Mouse (Mus musculus): ENCODE measurements around the gene 9530053A07Rik. TPM values are rescaled to one million over a fixed set of nuclear protein-coding genes. Genes with fewer than 3 reads are reported as not detected.
"Not testable (repeated sequence)": the region's sequence is repeated elsewhere in the genome, so short reads cannot be mapped to it uniquely, and the experiment has no call there.

9530053A07Rik gene
- total RNA-seq (2021) (not detected), polyA plus RNA-seq (2012; rRNA removed) (0.01 TPM in 1 of 2 replicates, not detected in the other)
- long read RNA-seq = 0 reads

DNA sequence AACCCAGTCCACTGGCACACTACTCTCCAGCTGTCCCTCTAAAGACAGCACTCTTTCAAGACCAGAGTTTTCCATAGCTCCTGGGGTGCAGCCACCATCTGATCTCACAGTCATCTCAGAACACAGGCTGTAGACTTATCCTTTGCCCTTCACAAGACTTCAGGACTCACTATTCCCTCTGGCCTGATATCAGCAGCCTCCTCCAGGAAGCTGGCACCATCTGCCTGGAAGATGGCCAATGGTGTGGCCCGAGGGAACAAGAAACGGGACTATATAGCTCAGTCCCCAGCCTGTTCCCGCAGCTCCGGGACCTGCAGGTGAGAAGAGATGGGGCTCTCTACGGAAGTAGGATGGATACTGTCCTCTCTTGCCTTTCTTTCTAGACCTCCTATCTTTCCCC is at the start of gene 9530053A07Rik:
TSS of gene 9530053A07Rik (plus strand) at position 301 of the 400 bp plus-strand sequence.
- DNase-seq = no peak

DNA sequence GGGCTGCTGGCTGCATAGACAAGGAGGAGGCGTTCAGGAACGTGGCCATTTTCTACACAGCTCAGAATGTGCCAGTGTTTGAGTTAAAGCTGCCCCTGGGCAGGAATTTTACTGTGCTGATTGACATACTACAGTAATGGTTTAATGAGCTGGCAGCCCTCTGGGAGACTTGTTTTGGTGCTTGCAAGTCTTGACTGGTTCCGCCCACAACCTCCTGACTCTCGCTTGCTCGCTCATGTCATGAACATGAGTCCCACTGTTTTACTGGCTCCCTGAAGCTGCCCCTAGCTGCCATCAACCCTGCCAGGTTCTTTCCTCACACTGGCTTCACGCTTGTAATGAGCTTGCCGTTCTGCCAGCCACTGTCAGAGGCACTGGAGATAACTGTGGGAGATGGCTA is 45.1 kb upstream of the 9530053A07Rik start:
- no peak for DNase-seq

DNA sequence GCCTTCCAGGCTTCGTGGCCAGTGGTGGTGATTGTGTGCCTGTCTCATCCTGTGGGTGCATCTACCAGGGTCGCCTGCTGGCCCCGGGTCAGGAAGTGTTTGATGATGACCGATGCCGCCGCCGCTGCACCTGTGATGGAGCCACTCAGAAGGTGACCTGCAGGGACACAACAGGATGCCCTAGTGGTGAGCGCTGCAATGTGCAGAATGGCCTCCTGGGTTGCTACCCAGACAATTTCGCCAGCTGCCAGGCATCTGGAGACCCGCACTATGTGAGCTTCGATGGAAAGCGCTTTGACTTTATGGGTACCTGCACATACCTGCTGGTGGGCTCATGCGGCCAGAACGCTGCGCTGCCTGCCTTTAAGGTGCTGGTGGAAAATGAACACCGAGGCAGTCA is 43.0 kb upstream of the 9530053A07Rik start:
- DNase-seq = no peak

DNA sequence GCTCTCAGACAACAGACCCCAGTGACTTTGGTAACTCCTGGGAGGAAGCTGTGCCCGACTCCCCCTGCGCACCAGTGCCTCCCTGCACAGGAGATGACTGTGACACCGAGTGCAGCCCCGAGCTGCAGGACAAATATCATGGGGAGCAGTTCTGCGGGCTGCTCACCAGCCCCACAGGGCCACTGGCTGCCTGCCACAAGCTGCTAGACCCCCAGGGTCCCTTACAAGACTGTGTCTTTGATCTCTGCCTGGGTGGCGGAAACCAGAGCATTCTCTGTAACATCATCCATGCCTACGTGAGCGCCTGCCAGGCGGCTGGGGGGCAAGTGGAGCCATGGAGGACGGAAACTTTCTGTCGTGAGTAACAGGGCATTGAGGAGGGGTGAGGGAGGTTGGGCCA is 35.7 kb upstream of the 9530053A07Rik start:
- DNase-seq = no peak

DNA sequence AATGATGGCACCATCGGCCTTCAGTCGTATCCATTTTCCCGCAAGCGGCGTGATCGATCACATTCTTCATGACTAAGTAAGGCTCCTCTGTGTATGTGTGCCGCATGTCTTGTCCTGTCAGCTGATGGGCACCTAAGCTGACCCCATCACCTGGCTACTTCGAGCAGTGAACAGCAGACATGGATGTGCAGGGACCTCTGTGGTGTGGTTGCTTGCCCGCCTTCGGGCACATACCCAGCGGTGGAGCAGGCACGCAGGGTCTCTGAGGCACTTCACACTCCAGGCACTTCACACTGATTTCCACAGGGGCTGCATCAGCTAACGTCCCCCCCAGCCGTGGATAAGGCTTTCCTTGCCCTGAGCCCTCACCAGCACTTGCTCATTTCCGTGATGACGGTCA is 30.2 kb upstream of the 9530053A07Rik start:
- DNase-seq = no peak

DNA sequence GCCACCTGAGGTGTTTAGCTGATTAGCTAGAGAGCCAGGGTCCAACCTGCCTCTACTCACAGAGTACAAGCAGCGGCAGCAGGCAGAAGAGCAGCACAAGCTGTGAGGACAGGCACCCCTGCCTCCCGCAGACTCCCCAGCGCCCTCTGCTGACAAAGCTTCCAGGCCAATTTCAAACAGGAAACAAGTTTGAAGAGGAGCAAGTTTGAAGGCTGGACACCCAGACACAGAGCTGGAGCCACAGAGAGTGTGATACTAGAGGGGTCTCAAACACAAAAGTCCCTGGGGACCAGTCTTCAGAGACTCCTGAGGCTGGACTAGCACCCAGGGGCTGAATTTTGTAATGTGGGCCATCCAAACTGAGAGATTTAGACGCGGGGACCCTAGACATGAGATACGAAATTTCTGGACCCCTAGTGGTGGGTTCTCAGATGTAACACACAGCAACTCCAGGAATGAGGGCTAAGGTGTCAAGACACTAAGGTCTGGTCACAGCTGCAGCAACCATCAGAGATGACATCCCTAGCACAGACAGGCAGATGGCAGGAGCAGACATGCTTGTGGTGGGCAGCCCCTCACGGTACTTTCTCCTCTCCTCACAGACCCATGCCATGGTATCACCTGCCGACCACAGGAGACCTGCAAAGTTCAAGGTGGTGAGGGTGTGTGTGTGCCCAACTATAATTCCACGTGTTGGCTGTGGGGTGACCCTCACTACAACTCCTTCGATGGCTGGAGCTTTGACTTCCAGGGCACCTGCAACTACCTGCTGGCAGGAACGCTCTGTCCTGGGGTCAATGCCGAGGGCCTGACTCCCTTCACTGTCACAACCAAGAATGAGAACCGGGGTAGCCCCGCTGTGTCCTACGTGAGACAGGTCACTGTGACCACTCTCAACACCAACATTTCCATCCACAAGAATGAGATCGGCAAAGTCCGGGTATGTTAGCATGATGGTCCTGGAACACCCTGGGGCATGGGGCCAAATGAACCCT is 28.4 kb upstream of the 9530053A07Rik start:
- DNase-seq = peak; percentile 13

DNA sequence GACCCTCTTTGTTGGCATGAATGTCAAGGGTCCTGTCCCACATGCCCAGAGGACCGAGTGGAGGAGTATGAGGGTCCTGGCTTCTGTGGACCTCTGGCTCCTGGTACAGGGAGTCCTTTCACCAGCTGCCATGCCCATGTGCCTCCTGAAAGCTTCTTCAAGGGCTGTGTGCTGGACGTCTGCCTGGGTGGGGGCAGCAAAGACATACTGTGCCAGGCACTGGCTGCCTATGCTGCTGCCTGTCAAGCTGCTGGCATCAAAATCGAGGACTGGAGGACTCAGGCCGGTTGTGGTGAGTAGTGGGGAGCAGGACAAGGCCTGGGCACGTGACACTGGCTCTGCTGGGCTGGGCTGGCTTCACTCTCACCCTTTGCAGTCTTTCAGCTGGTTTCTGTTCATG is 26.3 kb upstream of the 9530053A07Rik start:
- DNase-seq = not testable (repeated sequence)

DNA sequence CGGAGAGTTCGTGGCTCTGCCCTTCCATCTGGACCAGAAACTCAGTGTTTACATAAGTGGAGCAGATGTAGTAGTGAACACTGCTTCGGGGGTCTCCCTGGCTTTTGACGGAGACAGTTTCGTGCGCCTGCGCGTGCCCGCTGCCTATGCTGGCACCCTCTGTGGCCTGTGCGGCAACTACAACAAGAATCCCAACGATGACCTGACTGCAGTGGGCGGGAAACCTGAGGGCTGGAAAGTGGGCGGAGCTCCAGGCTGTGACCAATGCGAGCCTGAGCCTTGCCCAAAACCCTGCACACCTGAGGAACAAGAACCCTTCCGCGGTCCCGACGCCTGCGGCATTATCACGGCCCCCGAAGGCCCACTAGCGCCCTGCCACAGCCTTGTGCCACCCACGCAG is 24.6 kb upstream of the 9530053A07Rik start:
- DNase-seq = no peak

DNA sequence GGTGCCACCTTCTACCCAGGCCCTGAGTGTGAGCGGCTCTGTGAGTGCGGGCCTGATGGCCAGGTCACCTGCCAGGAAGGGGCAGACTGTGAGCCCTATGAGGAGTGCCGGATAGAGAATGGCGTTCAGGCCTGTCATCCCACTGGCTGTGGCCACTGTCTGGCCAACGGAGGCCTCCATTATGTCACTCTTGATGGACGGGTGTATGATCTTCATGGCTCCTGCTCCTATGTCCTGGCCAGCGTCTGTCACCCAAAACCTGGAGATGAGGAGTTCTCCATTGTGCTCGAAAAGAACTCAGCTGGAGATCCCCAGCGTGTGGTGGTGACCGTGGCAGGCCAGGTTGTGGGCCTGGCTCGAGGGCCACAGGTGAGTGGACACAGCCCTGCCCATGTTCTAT is 23.0 kb upstream of the 9530053A07Rik start:
- no peak for DNase-seq

DNA sequence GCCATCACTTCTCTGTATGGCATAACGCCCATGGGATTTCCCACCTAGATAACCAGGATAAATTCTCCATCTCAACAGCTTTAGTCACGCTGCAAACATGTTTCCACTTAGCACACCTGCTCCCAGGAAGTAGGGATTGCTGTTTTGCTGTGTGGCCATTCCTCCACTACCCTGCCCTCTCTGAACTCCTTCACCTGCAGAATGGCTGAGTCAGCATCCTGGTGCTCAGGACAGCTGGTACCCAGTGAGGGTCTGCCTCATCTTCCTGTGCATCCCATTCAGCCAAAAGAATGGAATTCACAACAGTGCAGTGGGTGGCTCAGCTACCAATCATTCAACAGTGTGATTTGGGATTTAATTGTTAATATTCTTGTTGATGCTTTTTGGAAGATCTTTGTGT is 14.6 kb upstream of the 9530053A07Rik start:
- no peak for DNase-seq

DNA sequence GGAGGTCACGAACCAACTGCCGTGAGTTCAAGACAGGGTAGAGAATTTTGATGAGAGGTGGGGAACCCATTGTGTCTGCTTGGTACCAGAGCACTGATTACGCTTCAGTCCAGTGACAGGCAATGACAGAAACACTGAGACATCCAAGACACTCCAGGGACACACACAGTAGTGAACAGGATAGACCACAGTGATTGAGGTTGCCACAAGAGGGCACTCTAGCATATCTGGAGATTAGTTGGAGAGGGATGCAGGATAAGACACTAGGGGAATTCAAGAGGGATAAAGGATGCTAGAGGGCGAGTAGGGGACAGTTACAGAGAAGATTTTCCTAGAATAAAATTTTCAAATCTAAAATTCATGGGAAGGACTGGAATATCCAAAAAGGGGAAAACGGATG is 8.3 kb downstream of the 9530053A07Rik start:
- DNase-seq = peak; percentile 19

DNA sequence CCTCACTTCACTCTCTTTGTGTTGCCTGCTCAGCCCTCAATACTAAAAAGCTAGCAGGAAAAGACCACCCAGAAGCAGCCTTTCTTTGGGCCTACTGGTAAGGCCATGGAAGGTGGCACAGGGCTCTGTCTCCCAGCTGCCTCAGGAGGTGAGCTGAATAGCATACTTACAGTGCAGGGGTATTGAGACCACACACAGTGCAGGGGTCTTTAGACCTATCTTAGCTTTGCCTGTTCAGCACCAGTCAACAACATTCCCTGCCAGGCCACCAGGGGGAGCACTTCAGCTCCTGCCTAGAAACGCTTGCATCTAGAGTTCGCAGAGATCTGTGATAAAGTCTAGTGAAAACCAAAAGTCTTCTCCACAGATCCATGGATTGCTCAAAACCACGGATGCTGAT is 19.0 kb downstream of the 9530053A07Rik start:
- DNase-seq = peak; percentile 66

DNA sequence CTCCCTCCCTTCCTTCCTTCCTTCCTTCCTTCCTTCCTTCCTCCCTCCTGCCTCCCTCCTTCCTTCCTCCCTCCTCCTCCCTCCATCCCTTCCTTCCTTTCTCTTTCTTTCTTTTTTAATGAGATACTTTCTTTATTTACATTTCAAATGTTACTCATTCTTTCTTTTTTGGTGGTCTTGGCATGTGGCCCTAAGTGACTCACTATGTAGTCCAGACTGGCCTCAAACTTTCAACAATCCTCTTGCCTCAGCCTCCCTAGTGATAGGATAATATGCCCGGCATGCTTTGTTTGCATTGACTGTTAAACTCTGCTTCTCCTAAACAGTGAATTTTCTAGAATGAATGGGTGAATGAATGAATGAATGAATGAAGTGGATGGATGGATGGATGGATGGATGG is 20.6 kb downstream of the 9530053A07Rik start:
- DNase-seq = no peak

DNA sequence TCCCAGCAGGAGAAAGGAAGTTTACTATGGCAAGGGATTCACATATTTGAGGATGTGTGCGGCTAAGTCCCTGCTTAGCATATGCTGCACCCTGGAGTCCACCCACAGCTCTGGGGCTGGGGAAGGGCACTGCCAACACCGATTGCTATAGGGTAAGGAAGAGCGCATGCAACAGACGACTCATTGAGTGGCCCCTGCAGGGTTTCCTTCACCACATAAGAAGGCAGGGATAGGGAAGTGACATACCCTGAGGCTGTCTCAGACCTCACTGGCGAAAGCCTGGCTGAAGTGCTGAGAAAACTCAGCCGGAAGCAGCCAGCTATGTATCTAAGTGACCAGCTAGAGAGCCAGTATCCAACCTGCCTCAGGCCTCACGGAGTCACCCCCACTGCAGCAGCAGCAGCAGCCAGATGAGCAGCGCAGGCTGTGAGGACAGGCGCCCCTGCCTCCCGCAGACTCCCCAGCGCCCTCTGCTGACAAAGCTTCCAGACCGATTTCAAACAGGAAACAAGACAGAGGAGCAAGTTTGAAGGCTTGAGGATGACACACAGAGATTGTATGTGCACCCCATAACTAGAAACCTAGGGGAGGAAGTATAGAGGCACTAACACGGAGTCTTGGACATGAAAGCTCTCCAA is 22.4 kb downstream of the 9530053A07Rik start:
- DNase-seq = peak; percentile 41

DNA sequence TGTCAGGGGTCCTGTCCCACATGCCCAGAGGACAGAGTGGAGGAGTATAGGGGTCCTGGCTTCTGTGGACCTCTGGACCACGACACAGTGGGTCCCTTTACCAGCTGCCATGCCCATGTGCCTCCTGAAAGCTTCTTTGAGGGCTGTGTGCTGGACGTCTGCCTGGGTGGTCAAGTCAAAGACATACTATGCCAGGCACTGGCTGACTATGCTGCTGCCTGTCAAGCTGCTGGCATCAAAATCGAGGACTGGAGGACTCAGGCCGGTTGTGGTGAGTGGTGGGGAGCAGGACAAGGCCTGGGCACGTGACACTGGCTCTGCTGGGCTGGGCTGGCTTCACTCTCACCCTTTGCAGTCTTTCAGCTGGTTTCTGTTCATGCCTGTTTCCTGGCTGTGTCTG is 24.3 kb downstream of the 9530053A07Rik start:
- not testable (repeated sequence) for DNase-seq

DNA sequence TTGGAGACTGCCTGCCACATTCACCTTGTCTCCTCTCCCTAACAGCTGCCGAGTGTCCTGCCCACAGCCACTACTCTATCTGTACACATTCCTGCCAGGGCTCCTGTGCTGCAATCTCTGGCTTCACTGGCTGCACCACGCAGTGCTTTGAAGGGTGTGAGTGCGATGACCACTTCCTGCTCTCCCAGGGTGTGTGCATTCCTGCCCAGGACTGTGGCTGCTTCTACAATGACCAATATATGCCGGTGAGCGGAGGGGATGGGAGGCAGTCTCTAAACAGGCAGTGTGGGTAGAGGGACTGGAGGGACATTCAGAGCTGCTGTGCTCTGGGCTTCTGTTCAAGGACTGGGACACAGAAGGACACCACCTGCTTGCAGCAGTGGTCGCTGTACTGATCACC is 30.0 kb downstream of the 9530053A07Rik start:
- DNase-seq = no peak

DNA sequence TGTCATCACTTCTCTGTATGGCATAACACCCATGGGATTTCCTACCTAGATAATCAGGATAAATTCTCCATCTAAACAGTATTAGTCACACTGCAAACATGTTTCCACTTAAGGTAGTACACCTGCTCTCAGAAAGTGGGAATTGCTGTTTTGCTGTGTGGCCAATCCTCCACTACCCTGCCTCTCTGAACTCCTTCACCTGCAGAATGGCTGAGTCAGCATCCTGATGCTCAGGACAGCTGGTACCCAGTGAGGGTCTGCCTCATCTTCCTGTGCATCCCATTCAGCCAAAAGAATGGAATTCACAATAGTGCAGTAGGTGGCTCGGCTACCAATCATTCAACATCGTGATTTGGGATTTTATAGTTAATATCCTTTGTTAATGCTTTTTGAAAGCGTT is 30.6 kb downstream of the 9530053A07Rik start:
- no peak for DNase-seq

DNA sequence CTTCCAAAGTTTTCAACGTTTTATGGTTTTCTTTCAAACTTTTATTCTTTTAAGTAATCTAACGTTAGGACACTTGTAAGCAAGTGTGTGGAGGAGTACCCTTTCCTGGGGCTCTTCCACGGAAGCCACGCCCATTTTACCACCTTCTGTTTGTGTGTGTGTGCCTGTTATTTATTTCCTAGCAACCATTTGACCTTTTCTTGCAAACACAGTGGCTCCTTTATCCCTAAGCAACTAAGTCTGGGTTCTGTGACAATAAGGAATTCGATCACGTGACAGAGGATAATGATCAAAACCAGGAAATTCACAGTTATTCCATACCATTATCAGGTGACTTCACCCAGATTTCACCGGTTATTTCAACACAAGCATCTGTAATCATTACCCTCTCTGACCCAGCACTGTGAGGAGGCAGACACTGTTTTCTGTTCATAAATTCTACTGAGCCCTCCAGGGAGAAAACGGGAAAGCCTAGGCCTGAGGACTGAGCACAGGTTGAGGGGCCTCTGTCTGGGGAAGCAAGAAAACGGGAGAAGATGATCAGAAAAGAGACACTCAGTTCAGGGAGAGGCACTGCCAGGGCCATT is 32.0 kb downstream of the 9530053A07Rik start:
- no peak for DNase-seq

DNA sequence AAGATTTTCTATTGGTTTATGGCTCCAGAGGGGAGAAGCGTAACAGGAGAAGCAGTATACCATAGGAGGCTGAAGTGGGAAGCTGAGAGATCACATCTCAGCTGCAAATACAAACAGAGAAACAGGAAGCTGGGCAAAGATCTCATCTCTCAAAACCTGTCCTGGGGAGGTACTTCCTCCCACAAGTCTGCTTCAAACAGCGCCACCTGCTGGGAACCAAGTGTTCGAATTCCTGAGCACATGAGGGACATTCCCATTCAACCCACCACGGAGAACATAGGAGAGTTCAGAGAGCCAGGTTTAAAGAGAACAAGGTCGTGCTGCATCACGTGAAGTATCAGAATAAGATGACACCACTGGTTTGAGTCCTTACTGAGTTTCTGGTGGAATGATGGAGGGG is 36.1 kb downstream of the 9530053A07Rik start:
- no peak for DNase-seq

DNA sequence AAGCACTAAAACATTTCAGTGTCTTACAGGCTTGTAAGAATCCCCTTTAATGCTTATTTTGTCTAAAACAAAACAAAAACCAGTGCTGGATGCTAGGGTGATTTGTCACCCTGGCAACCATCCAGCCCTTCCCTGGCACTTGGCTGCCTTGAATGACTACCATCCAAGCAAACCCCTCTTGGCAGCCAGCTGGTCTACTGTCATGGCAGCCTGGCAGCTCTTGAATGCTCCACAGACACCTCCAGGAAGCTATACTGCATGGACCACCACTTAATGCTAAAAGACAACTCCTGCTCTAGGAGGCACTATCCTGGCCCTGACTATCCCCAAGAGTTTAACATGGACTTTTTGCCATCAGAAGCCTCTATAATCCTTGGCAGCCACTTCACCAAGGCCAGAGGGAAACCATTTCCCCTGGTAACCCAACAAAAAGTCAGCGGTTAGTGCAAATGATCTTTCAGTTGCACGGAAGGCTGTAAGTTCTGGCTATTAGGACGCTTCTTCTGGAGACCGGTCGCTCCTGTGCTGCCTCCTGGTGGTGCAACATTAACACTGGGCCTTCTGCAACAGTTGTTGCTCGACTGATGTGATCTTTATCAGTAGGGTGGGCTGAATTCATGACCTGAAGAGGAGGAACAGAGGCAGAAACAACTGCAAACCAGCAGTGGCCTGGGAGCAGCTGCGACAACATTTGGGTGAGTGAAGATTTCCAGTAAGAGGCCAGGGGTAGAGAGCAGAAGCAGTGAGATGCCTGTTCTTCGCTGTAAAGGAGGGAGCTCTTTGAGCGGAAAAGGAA is 39.3 kb downstream of the 9530053A07Rik start:
- DNase-seq = peak; percentile 85

DNA sequence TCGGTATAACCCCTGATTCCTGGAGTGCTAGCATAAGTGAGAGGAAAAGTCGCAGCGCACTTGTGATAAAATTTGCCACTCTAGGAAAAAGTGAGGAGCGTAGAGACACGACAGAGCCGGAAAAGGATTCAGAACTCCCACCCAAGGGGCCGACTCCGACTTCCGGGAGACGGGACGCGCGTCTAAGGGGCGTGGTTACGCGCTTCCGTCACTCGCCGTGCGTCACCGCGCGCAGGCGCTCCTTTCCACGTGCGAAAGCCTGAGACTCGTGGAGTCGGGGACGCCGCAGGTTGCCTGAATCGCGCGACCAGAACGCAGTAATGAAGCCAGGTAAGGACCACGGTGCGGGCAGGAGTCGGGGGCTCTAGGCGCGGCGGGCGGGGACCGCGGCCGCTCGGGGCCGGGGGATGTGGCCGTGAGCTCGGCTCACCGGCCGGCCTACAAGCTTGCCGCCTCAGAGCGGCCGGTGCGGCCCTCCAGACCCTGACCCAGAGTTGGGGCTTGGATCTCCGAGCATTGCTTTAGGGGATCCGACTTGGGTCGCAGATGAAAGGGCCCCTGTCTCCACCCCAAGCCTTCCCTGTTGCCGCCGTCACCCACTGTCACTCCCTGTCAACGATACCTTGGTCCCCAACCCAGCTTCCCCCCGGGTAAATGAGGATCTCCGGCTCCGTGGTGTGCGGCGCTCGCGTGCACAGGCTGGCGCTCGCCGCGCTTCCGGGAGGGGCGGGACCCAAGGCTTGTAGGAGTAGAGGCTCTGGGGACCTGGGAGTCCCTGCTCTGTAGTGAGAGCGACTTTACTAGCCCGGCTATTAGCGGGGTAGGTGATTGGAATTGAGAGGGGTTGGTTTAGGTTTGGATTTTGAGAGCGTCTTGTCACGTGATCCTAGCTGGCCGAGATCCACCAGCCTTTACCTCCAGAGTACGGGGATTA is 40.5 kb downstream of the 9530053A07Rik start, which contains the start of gene Fbl:
TSS of gene Fbl (plus strand) at position 222 of the 934 bp plus-strand sequence.
- peak; percentile 93 for DNase-seq
